Mouse (Mus musculus) skeletal muscle tissue, adult 2 months (tissue): ENCODE data around the gene Fam110a.
A peak's percentile ranks its signal among the peaks of the same experiment; 100 is the strongest.

Experiments
- DNase-seq: peaks from one replicate; pipeline ENCODE4 v3.0.0-alpha.2; 2012; ENCODE audit warnings: low read depth, low spot score

The Fam110a gene

DNA sequence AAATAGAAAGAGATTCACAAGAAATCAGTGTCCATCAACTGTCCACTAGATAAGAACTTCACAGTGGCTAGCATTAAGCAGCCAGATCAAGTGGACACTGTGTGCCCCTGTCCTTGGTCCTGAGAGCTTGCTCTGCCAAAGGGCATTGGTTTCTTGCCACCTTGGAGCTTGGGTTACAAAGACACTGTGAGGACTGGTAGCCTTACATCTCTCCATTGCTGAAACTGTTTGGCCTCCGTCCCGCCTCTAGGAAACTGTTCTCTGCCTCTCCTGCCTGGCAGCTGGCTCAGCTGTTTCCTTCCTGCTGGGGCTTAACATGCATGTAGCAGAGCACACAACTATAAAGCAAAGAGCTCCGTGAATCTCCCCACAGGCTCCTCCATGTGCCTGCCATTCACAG, 42.1 kb downstream of the Fam110a start:
- peak; percentile 85 for DNase-seq

DNA sequence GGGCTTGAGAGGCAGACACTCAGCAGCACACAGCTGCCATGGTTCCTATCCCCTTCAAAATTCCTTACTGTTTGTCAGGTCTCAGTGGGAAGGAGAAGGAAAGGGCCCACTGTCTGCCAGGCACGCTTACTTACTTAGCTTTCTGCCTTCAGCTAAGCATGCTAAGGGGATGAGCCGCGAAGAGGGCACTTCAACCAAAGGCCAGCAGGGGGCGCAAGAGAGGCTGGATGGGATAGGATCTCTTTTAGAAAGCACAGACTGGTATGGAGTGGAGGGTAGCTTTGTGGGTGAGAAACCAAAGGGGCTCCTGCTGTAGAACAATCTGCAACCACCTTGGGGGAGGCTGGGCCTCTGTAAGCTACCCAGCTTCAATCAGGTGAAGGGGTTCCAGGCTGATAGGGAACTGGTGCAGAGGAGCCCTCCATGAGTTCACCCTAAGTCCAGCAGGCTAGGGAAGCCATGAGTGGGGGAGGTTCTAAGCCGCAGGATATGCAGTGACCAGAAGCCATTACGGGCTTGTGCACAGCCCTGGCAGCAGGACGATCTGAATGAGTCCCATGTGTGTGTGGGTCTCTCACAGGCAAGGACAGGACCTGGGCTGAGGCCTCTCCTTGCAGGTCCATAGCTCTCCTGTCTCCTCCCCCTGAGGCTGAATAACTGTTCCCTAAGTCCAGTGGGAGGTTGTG, 49.5 kb downstream of the Fam110a start:
- peak; percentile 58 for DNase-seq

DNA sequence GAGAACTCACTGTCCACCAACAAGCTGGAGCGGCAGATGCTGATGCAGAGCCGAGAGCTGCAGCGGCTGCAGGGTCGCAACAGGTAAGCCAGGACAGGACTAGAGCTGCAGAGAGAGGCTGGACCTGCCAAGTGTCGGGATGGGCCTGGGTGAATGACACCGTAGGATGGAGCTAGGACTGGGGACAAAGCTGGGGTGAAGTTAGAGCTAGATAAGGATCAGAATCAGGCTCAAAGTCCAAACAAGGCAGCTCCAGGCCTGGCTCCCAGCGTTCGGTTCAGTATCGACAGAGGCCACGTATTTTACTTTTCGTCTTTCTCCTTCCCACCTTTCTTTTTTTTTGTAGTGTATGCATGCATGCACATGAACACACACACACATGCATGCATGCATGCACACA, 52.9 kb downstream of the Fam110a start:
- no peak for DNase-seq

DNA sequence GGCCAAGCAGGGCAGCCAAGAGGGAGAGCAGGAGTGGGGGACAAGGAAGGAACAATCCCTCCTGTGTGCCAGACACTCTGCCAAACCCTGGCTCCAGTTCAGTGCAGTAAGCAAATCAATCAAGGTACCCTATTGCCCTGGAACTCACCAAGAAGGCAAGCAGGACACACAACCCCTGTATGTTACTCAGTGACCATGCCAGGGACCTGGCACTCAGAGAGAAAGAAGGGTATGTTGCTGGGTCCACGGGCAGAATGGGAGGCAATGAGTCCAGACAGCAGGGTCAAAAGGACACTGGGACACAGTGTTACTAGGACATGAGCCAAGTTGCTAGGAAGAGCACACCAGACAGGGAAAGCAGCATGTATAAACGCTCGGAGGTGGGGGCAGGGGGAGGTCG, 54.3 kb downstream of the Fam110a start:
- DNase-seq = no peak

DNA sequence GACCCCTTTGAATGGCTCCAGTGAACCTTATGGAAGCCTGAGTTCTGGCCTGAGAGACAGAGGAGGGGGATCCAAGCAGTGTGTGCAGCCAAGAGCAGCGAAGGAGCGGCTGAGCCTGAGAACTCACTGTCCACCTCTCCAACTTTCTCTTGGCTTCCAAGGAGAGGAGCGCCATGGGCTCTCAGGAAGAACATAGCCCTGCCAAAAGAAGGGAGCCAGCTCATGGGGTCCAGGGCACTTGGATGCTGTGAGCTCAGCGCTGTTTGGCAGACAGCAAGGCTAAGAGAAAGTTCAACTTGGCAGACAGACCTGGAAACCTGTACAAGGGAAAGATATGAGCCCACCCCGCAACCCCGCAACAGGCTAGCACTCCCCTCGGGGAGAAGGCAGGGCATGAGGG, 55.7 kb downstream of the Fam110a start:
- no peak for DNase-seq

DNA sequence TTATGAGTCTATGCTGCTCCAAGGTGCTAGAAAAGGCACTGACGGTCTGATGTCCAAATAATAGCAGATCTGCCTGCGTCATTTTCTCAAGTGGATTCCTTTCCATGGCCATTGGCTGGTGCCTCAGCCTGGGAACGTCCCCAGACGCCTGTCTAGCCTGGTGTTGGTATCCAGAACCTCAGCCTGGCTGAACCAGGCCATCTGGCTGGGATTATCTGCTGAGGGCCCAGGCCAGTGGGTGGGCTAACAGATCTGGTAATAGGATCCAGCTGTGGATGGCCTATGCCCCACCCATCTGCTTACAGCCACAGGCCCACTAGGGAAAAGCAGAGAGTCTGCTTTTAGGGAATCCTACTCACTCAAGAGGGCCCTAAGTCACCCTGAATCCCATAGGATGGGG, 58.4 kb downstream of the Fam110a start:
- peak; percentile 67 for DNase-seq

DNA sequence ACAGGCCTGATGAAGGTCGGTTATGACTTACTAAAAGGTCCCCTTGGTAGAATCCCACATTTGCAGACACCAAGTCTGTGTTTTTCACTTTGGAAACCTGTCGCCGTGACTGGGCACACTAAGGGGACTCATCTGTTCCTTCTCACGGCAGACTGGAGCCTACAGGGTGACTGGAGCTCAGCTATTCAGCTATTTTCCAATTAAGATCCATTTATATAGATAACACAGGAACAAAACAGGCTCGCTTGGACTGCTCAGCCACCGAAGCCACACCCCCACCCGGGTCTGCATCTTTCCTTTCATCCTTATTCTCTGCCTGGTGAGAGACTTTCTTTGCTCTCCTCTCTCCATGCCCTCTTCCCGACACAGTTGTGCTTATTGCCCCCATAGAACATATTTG, 59.0 kb downstream of the Fam110a start:
- no peak for DNase-seq
